Mouse (Mus musculus) heart, postnatal 0 days (tissue): ENCODE results near the gene Lrrc74b.

Experiments used
- CTCF ChIP-seq: IDR thresholded peaks from 2 replicates; pipeline ENCODE4 v1.5.1; 2016; ENCODE audit warnings: antibody characterized with exemption, control low read depth, low read depth
- EP300 ChIP-seq: IDR thresholded peaks from 2 replicates; pipeline ENCODE4 v1.6.1; 2016; ENCODE audit warnings: antibody characterized with exemption, low read depth

GRCm38 (mm10) chr16:17526223-17526622 is 34.8 kb downstream of the Lrrc74b start:
- TF ChIP-seq CTCF (no peak), EP300 (no peak)
